Mouse (Mus musculus) cerebellum, adult 2 months (tissue): ENCODE measurements around the gene Wdhd1.

Source experiments
- CTCF ChIP-seq: fragments of 200-500 bp; IDR thresholded peaks from 2 replicates; pipeline ENCODE4 v1.5.1; 2011; ENCODE audit warnings: low read depth, mild to moderate bottlenecking, control low read depth, low read length, moderate library complexity, borderline replicate concordance; ENCODE audit not compliant: insufficient read depth
- POLR2A ChIP-seq: fragments of 200-500 bp; IDR thresholded peaks from 2 replicates; pipeline ENCODE4 v1.6.1; 2011; ENCODE audit warnings: low read length, control low read depth, borderline replicate concordance; ENCODE audit not compliant: insufficient read depth

DNA sequence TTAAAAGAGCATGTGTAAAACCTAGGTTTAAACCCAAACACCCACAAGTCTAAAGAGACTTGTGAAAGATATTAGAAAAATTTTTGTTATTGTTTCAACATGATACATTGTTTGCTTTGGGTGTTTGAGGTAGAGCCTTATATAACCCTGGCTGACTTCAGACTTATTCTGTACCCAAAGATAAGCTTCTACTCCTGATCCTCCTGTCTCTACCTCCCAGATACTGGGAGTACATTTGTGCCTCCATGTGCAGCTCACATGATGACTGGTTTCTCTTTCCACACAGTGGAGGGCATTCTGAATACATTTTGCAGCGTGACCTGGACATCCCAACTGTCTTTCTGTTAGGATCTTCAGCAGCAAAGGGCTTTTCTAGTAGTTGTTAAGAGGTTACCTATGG, 9.6 kb upstream of the Wdhd1 start:
- TF ChIP-seq POLR2A (no peak), CTCF (no peak)
